12 mouse cellular contexts compared by ENCODE assay signal in genomic region chr13:18856026-18856802, GRCm38 (mm10).
DNase-seq lines count a peak whose midpoint lies in the region; ATAC-seq and TF ChIP-seq lines count a peak whose summit lies in the region.
"Had no signal": no experiment of that assay in that cellular context is flagged by ENCODE, and none has a peak within 500 bp of the region (broad histone marks: within the 10 kb centered on the region; RNA-seq: fewer than 3 reads in every experiment).

No protein-coding gene starts in this region.

- peak; percentile 79 for ATAC-seq in midbrain, embryonic 11.5 days (ENCODE audit: low FRiP score)
- ATAC-seq in forebrain, embryonic 14.5 days = peak; percentile 97
- peak; percentile 87 for ATAC-seq in neural tube, embryonic 13.5 days (ENCODE audit: low read depth)
- no peak for ATAC-seq in activated CD4-positive, CD25-positive, alpha-beta regulatory T cell, adult 4 months

- H3K9me3 ChIP-seq in midbrain, embryonic 11.5 days (ENCODE audit: control insufficient read depth, low read length) = no peaks in the 10 kb centered on the region
- H3K9me3 ChIP-seq in midbrain, embryonic 10.5 days (replicated peaks) = no peaks in the 10 kb centered on the region
- no peaks in the 10 kb centered on the region for H3K9me3 ChIP-seq in forebrain, embryonic 14.5 days (replicated peaks; ENCODE audit: control insufficient read depth, low read length)
- no peaks in the 10 kb centered on the region for H3K9me3 ChIP-seq in neural tube, embryonic 13.5 days
- no peaks in the 10 kb centered on the region for H3K9me3 ChIP-seq in limb, embryonic 10.5 days (replicated peaks)
- H3K9me3 ChIP-seq: kidney, embryonic 15.5 days had no signal

- H3K27ac ChIP-seq in midbrain, embryonic 11.5 days (ENCODE audit: low read depth, low read length) = no peak overlapping the region
- no peak overlapping the region; the same call in 1 of the 2 replicates for H3K27ac ChIP-seq in midbrain, embryonic 10.5 days (replicated peaks)
- H3K27ac ChIP-seq in forebrain, embryonic 14.5 days (ENCODE audit: low read depth, low read length) = peak overlapping the region; percentile 80
- peak overlapping the region; percentile 58 for H3K27ac ChIP-seq in layer of hippocampus, adult 2 months
- 0 out of 2 replicates have a peak overlapping the region, but pooled peaks have one; percentile 13 for H3K27ac ChIP-seq in neural tube, embryonic 13.5 days (replicated peaks)
- H3K27ac ChIP-seq in limb, embryonic 10.5 days = no peak overlapping the region
- H3K27ac ChIP-seq: kidney, embryonic 15.5 days; stomach, postnatal 0 days had no signal

- H3K4me1 ChIP-seq in midbrain, embryonic 11.5 days (ENCODE audit: control insufficient read depth, insufficient read depth, low read length) = no peaks in the 10 kb centered on the region; the same call in 1 of the 2 replicates
- H3K4me1 ChIP-seq in midbrain, embryonic 10.5 days = peaks cover 5% of the 10 kb centered on the region; the same call in 1 of the 2 replicates
- peaks cover 6% of the 10 kb centered on the region; the same call in 1 of the 2 replicates for H3K4me1 ChIP-seq in forebrain, embryonic 14.5 days (ENCODE audit: control insufficient read depth, insufficient read depth, low read length)
- peaks cover 9% of the 10 kb centered on the region; the same call in 1 of the 2 replicates for H3K4me1 ChIP-seq in neural tube, embryonic 13.5 days (replicated peaks)
- no peaks in the 10 kb centered on the region for H3K4me1 ChIP-seq in limb, embryonic 10.5 days
- H3K4me1 ChIP-seq: kidney, embryonic 15.5 days had no signal

- no peak overlapping the region for H3K4me2 ChIP-seq in midbrain, embryonic 11.5 days
- no peak overlapping the region for H3K4me2 ChIP-seq in forebrain, embryonic 14.5 days (ENCODE audit: low read length)
- H3K4me2 ChIP-seq in neural tube, embryonic 13.5 days = no peak overlapping the region
- H3K4me2 ChIP-seq: kidney, embryonic 15.5 days; lung, embryonic 14.5 days had no signal

- no peak for TF ChIP-seq CTCF in layer of hippocampus, adult 2 months (conservative IDR thresholded peaks at IDR 0.05)

- no peak overlapping the region for H3K9ac ChIP-seq in midbrain, embryonic 11.5 days (ENCODE audit: low read length)
- 0 out of 2 replicates have a peak overlapping the region, but pooled peaks have one; percentile 14 for H3K9ac ChIP-seq in forebrain, embryonic 14.5 days (ENCODE audit: low read length)
- no peak overlapping the region for H3K9ac ChIP-seq in neural tube, embryonic 13.5 days
- H3K9ac ChIP-seq: kidney, embryonic 15.5 days; lung, embryonic 14.5 days had no signal

- H3K4me3 ChIP-seq in midbrain, embryonic 11.5 days (ENCODE audit: low read depth, low read length) = no peak overlapping the region
- no peak overlapping the region for H3K4me3 ChIP-seq in midbrain, embryonic 10.5 days
- H3K4me3 ChIP-seq in forebrain, embryonic 14.5 days (ENCODE audit: low read depth, low read length) = no peak overlapping the region
- no peak overlapping the region for H3K4me3 ChIP-seq in layer of hippocampus, adult 2 months
- H3K4me3 ChIP-seq in neural tube, embryonic 13.5 days = no peak overlapping the region
- no peak overlapping the region for H3K4me3 ChIP-seq in limb, embryonic 10.5 days
- H3K4me3 ChIP-seq: kidney, embryonic 15.5 days had no signal

- no peaks in the 10 kb centered on the region for H3K36me3 ChIP-seq in midbrain, embryonic 11.5 days (ENCODE audit: control insufficient read depth, insufficient read depth, low read length)
- H3K36me3 ChIP-seq in midbrain, embryonic 10.5 days = 0 out of 2 replicates have a peak, but pooled peaks cover 16% of the 10 kb centered on the region
- H3K36me3 ChIP-seq in forebrain, embryonic 14.5 days (ENCODE audit: control insufficient read depth, insufficient read depth, low read length) = peaks cover 6% of the 10 kb centered on the region; the same call in 1 of the 2 replicates
- H3K36me3 ChIP-seq in neural tube, embryonic 13.5 days = peaks cover 22% of the 10 kb centered on the region; the same call in 1 of the 2 replicates
- no peaks in the 10 kb centered on the region for H3K36me3 ChIP-seq in limb, embryonic 10.5 days

- WGBS in midbrain, embryonic 11.5 days = 70% methylated on average over 8 of the region's 8 CpGs
- 71% methylated on average over 8 of the region's 8 CpGs for WGBS in midbrain, embryonic 10.5 days
- 26% methylated on average over 8 of the region's 8 CpGs for WGBS in forebrain, embryonic 14.5 days
- WGBS in neural tube, embryonic 13.5 days = 58% methylated on average over 8 of the region's 8 CpGs
- WGBS in limb, embryonic 10.5 days = 80% methylated on average over 8 of the region's 8 CpGs

- DNase-seq in midbrain, embryonic 11.5 days (ENCODE audit: low spot score, missing footprints) = peak; percentile 79
- no peak for DNase-seq in midbrain, embryonic 10.5 days (ENCODE audit: low spot score)
- peak; percentile 89 for DNase-seq in forebrain, embryonic 14.5 days (ENCODE audit: low spot score)
- peak; percentile 40 to 59 for DNase-seq in layer of hippocampus, adult 2 months (ENCODE audit: low spot score in 2 of 2)
- DNase-seq in limb, embryonic 10.5 days (ENCODE audit: low spot score) = no peak
- no peak for DNase-seq in spleen, postnatal 36 days (ENCODE audit: low spot score in 2 of 2)
- DNase-seq: gastrocnemius, postnatal 25 days; lung, embryonic 14.5 days had no signal

- H3K27me3 ChIP-seq in midbrain, embryonic 11.5 days (ENCODE audit: control insufficient read depth, insufficient read depth, low read length) = no peaks in the 10 kb centered on the region
- no peaks in the 10 kb centered on the region for H3K27me3 ChIP-seq in midbrain, embryonic 10.5 days (ENCODE audit: low read depth, poor library complexity, severe bottlenecking)
- no peaks in the 10 kb centered on the region for H3K27me3 ChIP-seq in forebrain, embryonic 14.5 days (replicated peaks; ENCODE audit: control insufficient read depth, insufficient read depth, low read length)
- H3K27me3 ChIP-seq in neural tube, embryonic 13.5 days = no peaks in the 10 kb centered on the region
- H3K27me3 ChIP-seq in limb, embryonic 10.5 days (ENCODE audit: low read depth, poor library complexity, severe bottlenecking) = no peaks in the 10 kb centered on the region
- H3K27me3 ChIP-seq: kidney, embryonic 15.5 days had no signal

Comparison
In these comparisons a context has a peak if more than half of its experiments do, and no peak if none do; other contexts are left out.
1. DNase-seq: peak in midbrain, embryonic 11.5 days (single experiment), forebrain, embryonic 14.5 days (single experiment) and layer of hippocampus, adult 2 months (2 of 2); none in midbrain, embryonic 10.5 days (single experiment), limb, embryonic 10.5 days (single experiment) and spleen, postnatal 36 days (0 of 2).
2. H3K27ac ChIP-seq: peak in forebrain, embryonic 14.5 days (single experiment), layer of hippocampus, adult 2 months (single experiment) and neural tube, embryonic 13.5 days (single experiment); none in midbrain, embryonic 11.5 days (single experiment), midbrain, embryonic 10.5 days (single experiment) and limb, embryonic 10.5 days (single experiment).